Mouse (Mus musculus): ENCODE data around the gene Gemin5. TPM values are rescaled to one million over a fixed set of nuclear protein-coding genes. Genes with fewer than 3 reads are reported as not detected.
A peak's percentile ranks its signal among the peaks of the same experiment; 100 is the strongest.

Gemin5 gene
- polyA plus RNA-seq, 1 experiment from 2014 or later: 15.9 TPM

DNA sequence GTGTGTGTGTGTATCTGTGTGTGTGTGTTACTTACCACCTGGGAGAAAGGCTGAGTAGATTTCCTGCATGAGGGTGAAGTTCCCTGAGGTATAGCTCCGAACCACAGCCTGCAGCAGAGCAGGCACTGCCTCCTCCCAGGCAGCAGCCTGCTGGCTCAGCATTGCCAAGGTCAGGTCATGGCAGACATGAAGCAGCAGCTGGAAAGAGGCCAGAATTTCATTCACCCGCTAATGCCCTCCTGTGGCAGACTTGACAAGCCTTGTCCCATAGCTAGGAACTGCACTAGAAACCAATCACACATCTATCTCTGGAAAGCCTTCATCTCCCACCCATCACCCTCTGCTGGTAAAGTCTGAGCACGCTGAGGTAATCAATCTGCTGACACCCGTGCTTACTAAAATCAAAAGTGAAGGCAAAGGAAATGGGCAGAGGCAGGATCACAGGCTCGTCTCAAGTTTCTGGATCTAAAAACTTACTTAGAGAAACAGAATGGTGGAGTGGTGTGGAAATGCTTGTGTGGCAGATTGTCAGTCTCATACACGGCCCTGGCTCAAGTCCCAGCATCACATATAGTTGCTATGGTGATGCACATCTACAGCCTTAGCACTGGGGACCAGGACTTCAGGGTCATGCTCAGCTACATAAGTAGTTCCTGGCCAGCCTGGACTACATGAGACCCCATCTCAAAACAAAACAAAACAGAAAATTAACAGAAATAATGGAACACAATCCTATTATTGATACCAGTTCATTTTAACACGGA, 41.8 kb downstream of the Gemin5 start:
- Histone ChIP-seq H3K9me3 (no peaks in the 10 kb centered on the region), H3K27me3 (no peaks in the 10 kb centered on the region), H3K4me2 (replicated peaks) (no peak overlapping the region), H3K9ac (replicated peaks) (no peak overlapping the region), H3K4me1 (peaks cover 4% of the 10 kb centered on the region; the same call in 1 of the 2 replicates), H3K4me3 (no peak overlapping the region), H3K27ac (replicated peaks) (no peak overlapping the region), H3K36me3 (peaks cover 65% of the 10 kb centered on the region)
- ATAC-seq (replicated peaks): no peak
- WGBS: 69% methylated on average over 7 of the region's 7 CpGs

DNA sequence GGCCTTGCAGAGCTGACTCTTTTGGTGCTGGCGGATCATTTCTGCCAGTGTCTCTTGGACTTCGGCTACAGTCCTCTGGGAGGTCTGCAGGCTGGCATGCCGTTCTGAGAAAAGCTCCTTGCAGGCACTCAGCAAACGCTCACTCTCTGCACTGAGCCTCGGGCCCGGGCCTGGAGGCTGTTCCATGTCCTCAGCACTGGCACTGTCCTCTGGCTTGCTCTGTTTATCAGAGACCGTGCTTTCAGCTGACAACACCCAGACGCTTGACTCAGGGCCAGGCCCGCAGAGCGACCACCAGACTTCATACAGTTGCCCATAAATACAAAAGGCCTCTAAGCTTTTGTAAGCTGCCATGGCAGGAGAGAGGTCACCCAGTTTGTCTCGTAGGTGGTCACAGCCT, 43.3 kb downstream of the Gemin5 start:
- 88% methylated on average over 11 of the region's 11 CpGs for WGBS

DNA sequence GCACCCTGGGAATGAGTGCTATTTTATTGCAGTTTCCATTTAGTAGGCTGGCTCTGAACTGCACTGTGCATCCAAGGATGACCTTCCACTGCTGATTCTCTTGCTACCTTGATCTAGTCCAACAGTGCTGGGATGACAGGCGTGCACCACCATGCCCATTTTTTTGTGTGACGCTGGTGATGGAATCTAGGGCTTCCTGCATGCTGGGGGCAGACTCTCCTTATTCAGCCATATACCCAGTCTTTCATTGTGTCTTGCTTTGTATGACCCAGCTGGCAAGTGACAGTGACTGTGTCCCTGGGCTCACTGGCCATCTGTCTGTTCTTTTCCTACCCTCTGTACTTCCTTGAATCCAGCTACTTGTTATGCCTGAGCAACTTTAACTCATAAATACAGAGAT, 44.6 kb downstream of the Gemin5 start:
- WGBS: 84% methylated on average over 2 of the region's 2 CpGs
- H3K4me1 ChIP-seq: peaks cover 4% of the 10 kb centered on the region; the same call in 1 of the 2 replicates
- no peak for ATAC-seq (replicated peaks)
- H3K27ac ChIP-seq (replicated peaks): no peak overlapping the region
- H3K4me3 ChIP-seq: no peak overlapping the region
- peaks cover 63% of the 10 kb centered on the region for H3K36me3 ChIP-seq
- no peak overlapping the region for H3K9ac ChIP-seq (replicated peaks)
- H3K9me3 ChIP-seq: no peaks in the 10 kb centered on the region
- H3K27me3 ChIP-seq: no peaks in the 10 kb centered on the region
- no peak overlapping the region for H3K4me2 ChIP-seq (replicated peaks)

More for the DNA sequence above, 43.3 kb downstream of the Gemin5 start:
- Histone ChIP-seq H3K4me1 (peaks cover 4% of the 10 kb centered on the region; the same call in 1 of the 2 replicates), H3K9me3 (no peaks in the 10 kb centered on the region), H3K36me3 (peaks cover 67% of the 10 kb centered on the region), H3K27ac (replicated peaks) (no peak overlapping the region), H3K4me3 (no peak overlapping the region), H3K9ac (replicated peaks) (no peak overlapping the region), H3K4me2 (replicated peaks) (no peak overlapping the region), H3K27me3 (no peaks in the 10 kb centered on the region)
- ATAC-seq (replicated peaks): no peak

DNA sequence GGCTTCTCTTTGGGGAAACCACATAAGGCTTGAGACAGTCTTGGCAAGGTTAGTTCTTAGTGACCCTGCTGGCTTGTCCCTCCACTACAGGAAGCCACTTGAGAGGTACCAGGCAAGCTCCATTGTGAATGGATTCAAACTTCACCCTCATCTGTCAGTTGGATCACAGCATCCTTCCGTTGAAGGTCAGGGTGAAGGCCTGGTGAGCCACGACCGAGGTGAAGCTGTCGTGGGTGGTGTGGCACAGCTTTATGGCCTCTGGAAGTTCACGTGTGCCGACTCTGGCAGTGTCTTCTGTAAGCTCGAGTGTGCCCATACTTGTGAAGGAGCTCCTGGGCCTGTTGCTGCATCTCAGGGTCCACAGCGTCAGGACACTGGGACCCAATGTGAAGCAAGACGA, 47.0 kb downstream of the Gemin5 start:
- H3K9ac ChIP-seq (replicated peaks): no peak overlapping the region
- peaks cover under 1% of the 10 kb centered on the region; the same call in 1 of the 2 replicates for H3K4me1 ChIP-seq
- WGBS: 93% methylated on average over 9 of the region's 9 CpGs

DNA sequence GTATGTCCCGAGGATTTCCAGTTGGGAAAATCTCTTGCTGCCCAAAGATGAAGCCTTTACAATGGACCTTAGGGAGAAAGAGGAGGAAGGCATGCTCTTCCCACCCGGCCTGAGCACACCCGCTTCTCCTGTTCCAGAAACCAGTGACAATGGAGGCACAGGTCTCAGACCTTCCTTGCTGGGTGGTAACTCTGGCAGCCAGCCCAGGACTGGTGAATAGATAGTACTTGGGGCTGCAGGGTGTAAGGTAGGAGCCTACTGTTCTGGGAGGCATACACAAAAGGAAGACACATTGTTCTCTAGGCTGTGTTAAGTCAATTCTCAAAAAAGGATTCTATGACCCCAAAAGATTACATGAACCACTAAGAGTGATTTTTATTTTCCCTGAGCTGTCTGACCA, 47.7 kb downstream of the Gemin5 start:
- no peak overlapping the region for H3K9ac ChIP-seq (replicated peaks)
- no peaks in the 10 kb centered on the region for H3K9me3 ChIP-seq
- 80% methylated on average over 3 of the region's 3 CpGs for WGBS
- no peak for ATAC-seq (replicated peaks)
- no peaks in the 10 kb centered on the region for H3K27me3 ChIP-seq
- no peak overlapping the region for H3K27ac ChIP-seq (replicated peaks)
- H3K36me3 ChIP-seq: peaks cover 78% of the 10 kb centered on the region
- no peak overlapping the region for H3K4me3 ChIP-seq
- no peak overlapping the region for H3K4me2 ChIP-seq (replicated peaks)
- no peaks in the 10 kb centered on the region for H3K4me1 ChIP-seq

More for the DNA sequence above, 47.0 kb downstream of the Gemin5 start:
- H3K9me3 ChIP-seq: no peaks in the 10 kb centered on the region
- peaks cover 71% of the 10 kb centered on the region for H3K36me3 ChIP-seq
- H3K4me2 ChIP-seq (replicated peaks): no peak overlapping the region
- H3K27ac ChIP-seq (replicated peaks): no peak overlapping the region
- H3K27me3 ChIP-seq: no peaks in the 10 kb centered on the region
- ATAC-seq (replicated peaks): no peak
- H3K4me3 ChIP-seq: no peak overlapping the region

DNA sequence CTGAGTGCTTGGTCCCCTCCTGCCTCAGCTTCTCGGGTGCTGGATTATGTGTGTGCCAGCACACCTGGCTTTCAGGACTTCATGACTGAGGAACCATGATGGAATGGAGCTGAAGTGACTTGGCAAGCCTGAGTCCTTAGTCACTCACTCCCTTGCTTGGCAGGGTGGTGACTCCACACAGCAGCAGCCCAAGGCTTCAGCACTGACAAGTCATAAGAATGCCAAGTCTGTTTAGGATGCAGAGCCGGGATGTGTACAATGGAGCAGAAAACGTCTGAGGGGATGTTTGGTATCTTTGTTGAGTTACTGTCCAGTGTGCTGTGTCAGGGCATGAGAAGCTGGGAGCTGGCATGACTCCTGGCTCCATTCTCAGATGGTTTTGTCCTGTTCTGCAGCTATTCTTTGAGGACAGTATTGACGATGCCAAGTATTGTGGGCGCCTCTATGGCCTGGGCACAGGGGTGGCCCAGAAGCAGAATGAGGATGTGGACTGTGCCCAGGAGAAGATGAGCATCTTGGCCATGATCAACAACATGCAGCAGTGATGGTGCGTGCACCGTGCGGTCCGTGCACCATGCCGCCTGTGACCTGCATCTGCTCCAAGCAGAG, 51.2 kb downstream of the Gemin5 start:
- no peak overlapping the region for H3K4me2 ChIP-seq (replicated peaks)
- H3K36me3 ChIP-seq: peaks cover 91% of the 10 kb centered on the region
- no peak for ATAC-seq (replicated peaks)
- no peak overlapping the region for H3K4me3 ChIP-seq
- H3K9me3 ChIP-seq: no peaks in the 10 kb centered on the region
- no peak overlapping the region for H3K27ac ChIP-seq (replicated peaks)
- no peaks in the 10 kb centered on the region for H3K27me3 ChIP-seq
- no peak overlapping the region for H3K9ac ChIP-seq (replicated peaks)
- no peaks in the 10 kb centered on the region for H3K4me1 ChIP-seq
- 82% methylated on average over 10 of the region's 10 CpGs for whole genome bisulfite sequencing

DNA sequence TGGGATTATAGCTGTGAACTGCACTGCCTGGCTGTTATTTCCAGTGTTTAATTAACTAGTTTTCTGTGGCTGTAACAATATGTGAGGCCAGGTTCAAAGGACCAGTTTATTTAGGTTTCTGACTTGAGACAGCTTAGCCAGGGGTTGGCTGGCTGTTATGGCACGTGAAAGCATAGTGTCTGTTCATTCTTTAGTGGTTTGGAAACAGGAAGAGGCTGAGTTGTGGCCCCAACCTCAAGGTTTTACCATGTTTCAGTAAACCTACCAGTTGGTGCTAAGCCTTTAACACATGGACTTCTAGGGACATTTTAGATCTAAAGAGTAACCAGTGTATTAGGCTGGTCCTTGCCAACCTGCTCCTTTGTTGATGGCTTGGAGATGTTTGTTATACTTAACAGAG, 51.8 kb downstream of the Gemin5 start:
- Histone ChIP-seq H3K4me2 (replicated peaks) (no peak overlapping the region), H3K36me3 (peaks cover 91% of the 10 kb centered on the region), H3K4me1 (no peaks in the 10 kb centered on the region), H3K27ac (replicated peaks) (no peak overlapping the region), H3K4me3 (no peak overlapping the region), H3K9me3 (no peaks in the 10 kb centered on the region), H3K9ac (replicated peaks) (no peak overlapping the region), H3K27me3 (no peaks in the 10 kb centered on the region)
- ATAC-seq (replicated peaks): no peak
- 91% methylated on average over 1 of the region's 1 CpGs for whole genome bisulfite sequencing

DNA sequence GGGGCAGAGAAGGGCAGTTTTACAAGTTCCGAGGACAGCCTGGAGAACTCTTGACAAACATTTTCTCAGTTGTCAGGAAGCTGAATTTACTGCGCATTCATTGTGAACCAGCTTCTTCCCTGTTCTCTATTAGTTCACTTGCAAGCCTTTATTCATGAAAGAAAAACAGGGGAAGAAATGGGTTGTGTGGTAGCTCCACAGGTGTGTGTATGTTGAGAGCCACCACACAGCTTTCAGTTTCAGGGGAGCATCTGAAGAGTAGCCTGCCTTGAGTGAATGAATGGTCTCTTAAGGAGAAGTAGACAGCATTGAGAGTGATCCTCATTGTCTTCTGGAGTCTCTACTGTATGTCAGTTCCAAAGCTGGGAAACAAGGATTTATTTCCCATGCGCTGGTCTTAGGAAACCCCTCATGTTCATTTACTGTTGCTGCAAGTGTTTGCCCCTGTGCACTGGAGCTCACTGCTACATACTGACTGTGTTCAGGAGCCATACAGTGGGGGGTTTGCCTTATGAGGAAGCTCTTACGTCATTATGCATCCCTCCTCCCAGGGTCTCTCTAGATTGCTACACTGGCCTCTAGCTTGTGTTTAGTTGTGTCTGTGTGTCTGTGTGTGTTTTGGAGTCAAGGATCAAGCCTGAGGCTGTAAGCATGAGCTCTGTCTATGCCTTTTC, 60.5 kb downstream of the Gemin5 start:
- no peak overlapping the region for H3K9ac ChIP-seq (replicated peaks)
- peaks cover 28% of the 10 kb centered on the region for H3K36me3 ChIP-seq
- ATAC-seq (replicated peaks): no peak

DNA sequence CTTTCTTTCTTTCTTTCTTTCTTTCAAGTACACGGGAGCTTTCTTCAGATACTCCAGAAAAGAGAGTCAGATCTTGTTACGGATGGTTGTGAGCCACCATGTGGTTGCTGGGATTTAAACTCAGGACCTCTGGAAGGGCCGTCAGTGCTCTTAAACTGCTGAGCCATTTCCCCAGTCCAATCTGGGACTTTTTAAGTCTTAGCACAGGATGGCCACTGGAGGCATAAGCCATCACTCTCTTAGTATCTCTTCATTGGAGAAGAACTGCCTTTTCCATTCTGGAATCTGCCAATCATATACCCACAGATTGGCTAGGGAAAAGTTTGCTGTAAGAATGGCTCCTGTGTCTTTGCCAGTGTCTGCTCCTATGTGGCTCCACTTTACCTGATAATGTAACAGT, 61.3 kb downstream of the Gemin5 start:
- 54% methylated on average over 3 of the region's 3 CpGs for WGBS
- no peak overlapping the region for H3K9ac ChIP-seq (replicated peaks)
- H3K4me2 ChIP-seq (replicated peaks): no peak overlapping the region
- H3K4me1 ChIP-seq: peaks cover 31% of the 10 kb centered on the region
- no peaks in the 10 kb centered on the region for H3K9me3 ChIP-seq
- no peaks in the 10 kb centered on the region for H3K27me3 ChIP-seq
- peaks cover 20% of the 10 kb centered on the region for H3K36me3 ChIP-seq
- H3K4me3 ChIP-seq: no peak overlapping the region
- H3K27ac ChIP-seq (replicated peaks): no peak overlapping the region
- no peak for ATAC-seq (replicated peaks)

More for the DNA sequence above, 60.5 kb downstream of the Gemin5 start:
- Histone ChIP-seq H3K27me3 (no peaks in the 10 kb centered on the region), H3K4me1 (peaks cover 30% of the 10 kb centered on the region), H3K4me3 (no peak overlapping the region), H3K9me3 (no peaks in the 10 kb centered on the region), H3K4me2 (replicated peaks) (no peak overlapping the region), H3K27ac (replicated peaks) (no peak overlapping the region)
- WGBS: 89% methylated on average over 4 of the region's 4 CpGs

DNA sequence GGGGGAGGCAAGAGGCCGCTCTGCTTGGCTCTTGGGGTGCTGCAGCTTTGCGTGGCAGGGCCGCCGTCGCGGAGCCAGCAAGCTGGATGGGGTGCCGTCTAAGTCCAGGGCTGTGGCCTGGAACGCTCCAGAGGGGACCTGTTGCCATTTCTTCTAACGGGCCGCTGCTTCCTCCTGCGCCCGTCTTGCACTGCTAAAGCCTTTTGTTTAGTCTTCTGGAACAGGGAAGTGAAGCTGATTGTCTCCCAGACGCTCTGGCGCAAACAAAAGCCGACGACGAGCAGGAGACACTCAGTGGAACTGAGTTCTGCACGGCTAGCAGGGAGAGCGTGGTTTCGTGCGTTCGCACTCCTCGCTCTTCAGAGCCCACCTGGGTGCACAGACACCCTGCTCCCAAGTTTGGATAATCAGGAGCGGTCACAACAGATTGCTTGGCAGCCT, 64.0 kb downstream of the Gemin5 start:
- ATAC-seq (replicated peaks): peak; percentile 18
- under 1% methylated on average over 24 of the region's 24 CpGs for WGBS
- H3K4me2 ChIP-seq (replicated peaks): peak overlapping the region; percentile 64
- peaks cover 31% of the 10 kb centered on the region for H3K4me1 ChIP-seq
- no peaks in the 10 kb centered on the region for H3K9me3 ChIP-seq
- H3K27me3 ChIP-seq: no peaks in the 10 kb centered on the region
- peak overlapping the region; percentile 69 for H3K4me3 ChIP-seq
- peak overlapping the region; percentile 85 for H3K9ac ChIP-seq (replicated peaks)
- no peaks in the 10 kb centered on the region for H3K36me3 ChIP-seq
- H3K27ac ChIP-seq (replicated peaks): peak overlapping the region; percentile 85

DNA sequence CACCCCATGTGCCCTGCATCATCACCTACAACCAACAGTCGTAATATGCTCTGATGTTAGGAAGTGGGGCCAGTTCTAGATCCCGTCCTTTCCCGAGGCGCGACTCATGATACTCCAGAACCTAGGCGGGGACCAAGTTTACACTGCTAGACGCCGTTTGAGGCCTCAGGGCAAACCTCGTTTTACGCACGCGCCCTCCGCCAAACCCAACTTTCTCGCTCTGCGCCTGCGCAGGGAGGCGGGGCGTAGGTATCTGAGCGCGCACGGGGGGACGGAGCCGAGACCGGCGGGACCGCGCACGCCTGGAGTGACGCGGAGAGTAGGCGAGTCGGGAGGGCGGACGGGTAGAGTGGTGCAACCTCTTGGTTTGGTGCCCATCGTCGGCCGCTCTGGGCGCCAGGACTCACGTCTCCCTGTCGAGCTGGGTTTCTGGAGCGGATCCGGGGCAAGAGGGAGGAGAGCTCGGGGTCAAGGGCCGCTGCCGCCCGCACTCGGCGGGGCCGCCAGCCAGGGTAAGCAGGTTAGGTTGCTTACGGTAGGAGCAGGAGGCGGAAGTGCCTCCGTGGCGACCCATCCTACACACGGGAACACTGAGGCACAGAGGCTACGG, 64.5 kb downstream of the Gemin5 start, which contains the start of gene Cnot8:
TSS of gene Cnot8 (plus strand) at position 457 of the 610 bp plus-strand sequence.
- WGBS: under 1% methylated on average over 55 of the region's 55 CpGs

DNA sequence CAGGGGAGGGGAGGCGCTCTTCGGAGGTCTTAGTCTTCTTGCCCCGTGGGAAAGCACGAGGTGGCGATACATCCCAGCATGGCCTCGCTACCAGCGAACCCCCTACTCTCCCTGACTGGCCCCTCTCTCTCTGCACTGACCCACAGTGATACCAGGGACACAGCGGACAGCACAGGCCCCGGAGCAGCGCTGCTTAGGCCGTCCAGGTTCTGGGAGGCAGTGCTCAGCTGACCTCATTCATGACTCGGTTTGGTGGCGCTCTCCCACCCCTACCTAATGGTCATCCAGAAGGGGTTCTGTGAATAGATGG, 65.0 kb downstream of the Gemin5 start:
- peak; percentile 65; the same call in 1 of the 2 replicates for ATAC-seq (replicated peaks)
- H3K4me3 ChIP-seq: peak overlapping the region; percentile 69
- WGBS: 45% methylated on average over 13 of the region's 13 CpGs

More for the DNA sequence above, 64.5 kb downstream of the Gemin5 start, which contains the start of gene Cnot8:
- Histone ChIP-seq H3K27me3 (no peaks in the 10 kb centered on the region), H3K4me2 (replicated peaks) (peak within 1 kb of the TSS; percentile 64), H3K27ac (replicated peaks) (peak within 1 kb of the TSS; percentile 85), H3K4me1 (peaks cover 31% of the 10 kb centered on the region), H3K9ac (replicated peaks) (peak within 1 kb of the TSS; percentile 85), H3K9me3 (no peaks in the 10 kb centered on the region), H3K36me3 (no peaks in the 10 kb centered on the region), H3K4me3 (peak within 1 kb of the TSS; percentile 69)
- peak; percentile 97 for ATAC-seq (replicated peaks)

More for the DNA sequence above, 65.0 kb downstream of the Gemin5 start:
- no peaks in the 10 kb centered on the region; the same call in 1 of the 2 replicates for H3K27me3 ChIP-seq
- H3K4me1 ChIP-seq: peaks cover 31% of the 10 kb centered on the region
- H3K4me2 ChIP-seq (replicated peaks): peak overlapping the region; percentile 61
- H3K9me3 ChIP-seq: no peaks in the 10 kb centered on the region
- H3K27ac ChIP-seq (replicated peaks): peak overlapping the region; percentile 69
- no peaks in the 10 kb centered on the region for H3K36me3 ChIP-seq
- H3K9ac ChIP-seq (replicated peaks): peak overlapping the region; percentile 60
